Mouse (Mus musculus) kidney, adult 2 months (tissue): ENCODE results near the gene Izumo1r.

ENCODE experiments used
- CTCF ChIP-seq: fragments of 200-500 bp; conservative IDR thresholded peaks from 2 replicates; pipeline ENCODE4 v1.5.1; 2011; ENCODE audit warnings: low read depth, mild to moderate bottlenecking, control low read depth, low read length, moderate library complexity, mixed read lengths; ENCODE audit not compliant: insufficient read depth, insufficient read length
- POLR2A ChIP-seq: fragments of 200-500 bp; IDR thresholded peaks from one replicate; pipeline ENCODE4 v1.6.1; 2011; ENCODE audit warnings: low read depth, low read length, control low read depth

DNA sequence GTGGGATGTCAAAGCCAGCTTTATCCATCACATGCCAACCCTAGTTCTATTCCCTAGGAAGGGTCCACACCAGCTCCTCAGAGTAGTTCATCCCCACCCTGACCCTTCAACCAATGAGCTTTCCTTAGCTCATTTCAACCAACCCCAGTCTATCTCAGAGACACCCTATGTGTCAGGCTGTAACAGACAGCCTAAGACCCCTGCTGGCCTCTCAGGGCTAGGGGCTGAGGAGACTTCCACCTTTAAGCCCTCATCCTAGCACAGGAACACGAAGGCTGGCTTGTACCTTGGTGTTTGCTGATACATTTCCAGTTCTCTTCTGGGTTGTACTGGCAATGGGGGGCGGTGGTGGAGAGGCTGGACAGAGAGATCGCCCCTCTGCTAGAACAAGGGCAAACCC is 743 bp downstream of the Izumo1r start:
- TF ChIP-seq CTCF = no peak
- no peak for TF ChIP-seq POLR2A
